Mouse (Mus musculus): ENCODE results near the gene Mgat5b.

Gene Mgat5b

GRCm38 (mm10) chr11:116982543-116982942, 63.9 kb downstream of the Mgat5b start:
- no peak for DNase-seq

GRCm38 (mm10) chr11:116985504-116986385, 67.1 kb downstream of the Mgat5b start:
- DNase-seq: no peak

GRCm38 (mm10) chr11:116988131-116988530, 69.5 kb downstream of the Mgat5b start:
- DNase-seq: peak; percentile 51

GRCm38 (mm10) chr11:116990231-116990630, 71.6 kb downstream of the Mgat5b start:
- no peak for DNase-seq

GRCm38 (mm10) chr11:116991410-116991809, 72.7 kb downstream of the Mgat5b start:
- DNase-seq: no peak

GRCm38 (mm10) chr11:116991964-116992363, 73.3 kb downstream of the Mgat5b start:
- no peak for DNase-seq

- DNase-seq: no peak
Observed at GRCm38 (mm10) chr11:116994095-116994582, 75.5 kb downstream of the Mgat5b start.

GRCm38 (mm10) chr11:116996976-116997375, 78.3 kb downstream of the Mgat5b start:
- no peak for DNase-seq

GRCm38 (mm10) chr11:116998935-116999334, 80.3 kb downstream of the Mgat5b start:
- no peak for DNase-seq

GRCm38 (mm10) chr11:117000219-117000618, 81.6 kb downstream of the Mgat5b start:
- no peak for DNase-seq

- no peak for DNase-seq
Observed at GRCm38 (mm10) chr11:117001789-117002188, 83.1 kb downstream of the Mgat5b start.

- no peak for DNase-seq
Observed at GRCm38 (mm10) chr11:117003503-117003902, 84.8 kb downstream of the Mgat5b start.

- DNase-seq: no peak
Observed at GRCm38 (mm10) chr11:117004277-117004676, 85.6 kb downstream of the Mgat5b start.

- DNase-seq: no peak
Observed at GRCm38 (mm10) chr11:117017462-117017861, 98.8 kb downstream of the Mgat5b start.

- DNase-seq: peak; percentile 83
Observed at GRCm38 (mm10) chr11:117018410-117018809, 99.7 kb downstream of the Mgat5b start.

- DNase-seq: no peak
Observed at GRCm38 (mm10) chr11:117021026-117021425, 102.4 kb downstream of the Mgat5b start.

GRCm38 (mm10) chr11:117023537-117023936, 104.9 kb downstream of the Mgat5b start:
- DNase-seq: no peak

- no peak for DNase-seq
Observed at GRCm38 (mm10) chr11:117027681-117028080, 109.0 kb downstream of the Mgat5b start.

GRCm38 (mm10) chr11:117028861-117029568, 110.4 kb downstream of the Mgat5b start:
- DNase-seq: peak; percentile 53

- no peak for DNase-seq
Observed at GRCm38 (mm10) chr11:117029569-117029955, 110.9 kb downstream of the Mgat5b start.

GRCm38 (mm10) chr11:117030018-117030417, 111.4 kb downstream of the Mgat5b start:
- no peak for DNase-seq

- DNase-seq: peak; percentile 34
Observed at GRCm38 (mm10) chr11:117030471-117031101, 111.9 kb downstream of the Mgat5b start.

GRCm38 (mm10) chr11:117031249-117031648, 112.6 kb downstream of the Mgat5b start:
- DNase-seq: no peak
